Mouse (Mus musculus): ENCODE measurements around the gene Chrne.

Chrne gene

DNA sequence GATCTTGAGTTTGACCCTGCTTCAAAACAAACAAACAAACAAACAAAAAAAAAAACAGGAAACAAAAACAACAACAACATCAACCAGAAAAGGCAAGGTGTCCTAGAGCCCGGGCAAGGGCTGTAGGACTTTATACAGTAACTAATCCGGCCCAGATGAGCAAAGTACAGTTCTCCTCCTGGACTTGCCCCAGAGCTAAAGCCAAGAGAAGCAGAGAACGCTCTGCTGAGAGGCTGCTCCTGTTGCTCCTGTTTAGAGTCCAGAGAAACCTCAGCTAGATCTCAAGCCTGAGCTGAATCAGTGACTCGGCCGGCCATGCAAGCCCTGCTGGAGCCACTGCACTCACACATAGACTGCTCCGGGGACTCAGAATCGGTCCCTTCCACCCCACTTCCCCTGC, 11.1 kb upstream of the Chrne start:
- in situ Hi-C loops (cut with MboI, MseI): loop anchor here (5.0 kb wide), 1 partner anchor 127 kb away; no protein-coding TSS in a partner anchor

DNA sequence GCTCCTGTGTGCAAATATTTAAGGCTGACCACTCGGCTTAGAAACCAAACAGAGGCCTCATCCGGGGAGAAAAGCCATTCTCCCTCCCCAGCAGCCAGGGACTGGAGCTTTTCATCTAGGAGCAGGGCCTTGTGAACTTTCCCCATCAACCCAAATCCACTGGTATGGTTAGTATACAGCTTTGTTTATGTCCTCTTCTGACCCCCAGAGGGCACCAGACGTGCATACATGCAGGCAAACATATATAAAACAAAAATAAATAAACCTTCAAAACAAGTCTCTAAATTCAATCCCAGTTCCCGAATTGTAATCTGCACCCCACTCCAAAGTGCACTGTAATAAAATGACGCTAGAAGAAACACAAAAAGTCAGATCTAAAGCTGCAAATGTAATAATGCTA, 10.5 kb upstream of the Chrne start:
- in situ Hi-C loops (cut with MboI, MseI): no loop called here

DNA sequence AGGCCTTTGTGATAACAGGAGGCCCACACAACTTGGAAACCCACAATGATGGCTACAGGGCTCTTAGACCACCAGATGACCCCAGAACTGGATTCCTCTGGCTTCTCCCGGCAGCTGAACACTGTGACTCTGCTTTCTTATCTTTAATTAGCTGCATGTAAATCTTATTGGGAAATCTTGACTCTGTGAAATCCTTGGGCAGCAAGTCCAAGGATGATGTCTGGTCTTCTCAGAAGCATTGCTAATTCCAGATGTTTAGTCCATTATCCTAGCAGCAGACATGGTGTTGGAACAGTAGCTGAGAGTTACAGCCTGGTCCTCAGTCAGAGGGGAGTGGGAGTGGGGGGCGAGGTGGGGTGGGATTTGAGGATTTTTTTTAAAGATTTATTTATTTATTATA, 9.4 kb upstream of the Chrne start:
- in situ Hi-C loops (cut with MboI, MseI): no loop called here

DNA sequence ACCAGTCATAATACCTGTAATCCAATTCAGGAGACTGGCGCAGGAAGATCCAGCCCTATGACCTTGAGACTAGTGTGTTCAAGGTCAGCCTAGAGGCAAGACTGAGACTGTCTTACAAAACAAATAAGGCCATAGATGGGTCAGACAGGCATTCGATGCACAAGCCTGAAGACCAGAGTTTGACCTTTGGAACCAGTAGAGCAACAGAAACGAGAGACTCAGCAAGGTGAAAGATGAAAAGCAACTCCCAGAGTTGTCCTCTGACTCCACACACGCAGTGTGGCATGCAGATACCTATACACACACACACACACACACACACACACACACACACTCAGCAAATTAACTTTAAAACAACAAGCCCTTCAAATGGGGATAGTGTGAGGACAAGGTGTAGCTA, 7.9 kb upstream of the Chrne start:
- in situ Hi-C loops (cut with MboI, MseI): no loop called here

DNA sequence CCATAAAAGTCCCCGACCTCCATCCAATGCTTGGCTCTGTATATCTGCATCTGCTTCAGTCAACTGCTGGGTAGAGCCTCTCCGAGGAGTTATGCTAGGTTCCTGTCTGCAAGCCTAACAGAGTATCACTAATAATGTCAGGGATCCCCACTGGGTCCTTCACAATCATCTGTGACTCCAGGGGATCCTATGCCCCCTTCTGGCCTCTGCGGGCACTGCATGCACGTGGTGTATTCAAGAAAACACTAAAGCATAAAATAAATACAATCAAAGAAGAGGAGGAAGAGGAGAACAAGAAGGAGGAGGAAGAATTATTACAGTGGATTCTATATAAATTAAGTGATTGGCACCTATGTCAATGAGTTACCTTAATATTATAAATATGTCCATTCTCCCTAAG, 6.5 kb upstream of the Chrne start:
- in situ Hi-C loops (cut with MboI, MseI): no loop called here

DNA sequence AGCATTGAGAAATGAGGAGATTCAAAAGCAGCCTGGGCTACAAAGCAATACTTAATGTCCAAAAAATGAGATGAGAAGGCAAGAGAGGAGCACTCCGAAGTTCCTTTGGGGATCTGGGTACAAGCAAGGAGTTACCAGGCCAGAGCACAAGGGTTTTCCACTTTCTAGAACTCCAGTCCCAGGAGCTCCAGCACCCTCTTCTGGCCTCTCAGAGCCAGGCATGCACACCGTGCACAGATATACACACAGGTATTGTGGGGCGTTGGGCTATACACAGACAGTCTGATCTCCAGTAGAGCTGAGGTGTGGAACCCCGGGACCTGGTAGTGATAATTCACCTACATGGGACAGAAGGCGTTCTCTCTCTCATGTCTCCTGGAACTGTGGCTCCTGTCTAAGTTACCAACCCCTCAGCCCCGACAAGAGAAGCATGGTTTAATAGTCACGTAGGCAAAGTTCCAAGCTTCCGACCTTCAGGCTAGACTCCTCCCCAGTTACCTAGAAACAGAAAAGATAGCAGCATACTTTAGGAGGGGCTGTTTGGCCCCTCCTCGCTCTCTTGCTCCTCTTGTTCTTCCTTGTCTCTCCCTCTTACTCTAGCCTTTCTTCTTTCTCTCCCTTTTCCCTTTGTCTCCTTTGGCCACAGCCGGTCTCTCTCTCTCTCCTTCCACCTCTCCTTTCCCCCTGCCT, 4.2 kb upstream of the Chrne start:
- in situ Hi-C loops (cut with MboI, MseI): no loop called here

DNA sequence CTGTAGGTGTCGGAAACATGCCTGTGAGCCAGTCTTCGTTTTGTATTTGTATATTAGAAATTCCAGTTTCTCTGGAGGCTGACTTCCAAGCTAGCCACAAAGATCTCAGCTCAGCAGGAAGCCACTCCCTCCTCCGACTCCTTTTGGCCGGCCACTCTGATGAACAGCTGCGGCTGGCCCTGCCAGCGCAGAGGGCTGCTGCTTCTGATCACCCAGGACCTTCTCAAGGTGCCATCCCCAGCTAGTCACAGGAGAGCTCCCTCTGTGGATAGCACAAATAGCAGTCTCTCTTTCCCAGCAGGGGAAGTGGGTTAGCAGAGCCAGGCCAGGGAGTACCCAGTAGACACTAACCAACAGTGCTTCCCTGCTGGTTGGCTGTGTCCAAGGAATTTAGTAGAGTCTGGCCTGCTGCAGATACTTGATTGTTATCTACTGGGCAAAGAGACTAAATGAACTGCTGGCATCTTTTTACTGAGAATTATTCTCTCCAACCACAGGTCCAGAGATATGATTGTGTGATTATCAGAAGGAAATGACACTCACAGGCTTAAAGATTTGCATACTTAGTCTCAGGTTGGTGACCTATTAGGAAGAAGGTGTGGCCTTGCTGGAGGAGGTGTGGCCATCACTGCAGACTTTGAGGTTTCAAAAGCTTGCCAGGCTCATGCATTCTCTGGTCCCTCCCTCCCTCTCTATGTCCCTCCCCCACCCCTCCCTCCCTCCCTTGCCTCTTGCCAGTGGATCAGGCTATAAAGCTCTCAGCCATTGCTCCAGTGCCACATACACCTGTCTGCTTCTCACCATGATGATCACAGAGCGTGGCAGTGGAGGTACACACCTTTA, 3.2 kb upstream of the Chrne start:
- in situ Hi-C loops (cut with MboI, MseI): no loop called here

DNA sequence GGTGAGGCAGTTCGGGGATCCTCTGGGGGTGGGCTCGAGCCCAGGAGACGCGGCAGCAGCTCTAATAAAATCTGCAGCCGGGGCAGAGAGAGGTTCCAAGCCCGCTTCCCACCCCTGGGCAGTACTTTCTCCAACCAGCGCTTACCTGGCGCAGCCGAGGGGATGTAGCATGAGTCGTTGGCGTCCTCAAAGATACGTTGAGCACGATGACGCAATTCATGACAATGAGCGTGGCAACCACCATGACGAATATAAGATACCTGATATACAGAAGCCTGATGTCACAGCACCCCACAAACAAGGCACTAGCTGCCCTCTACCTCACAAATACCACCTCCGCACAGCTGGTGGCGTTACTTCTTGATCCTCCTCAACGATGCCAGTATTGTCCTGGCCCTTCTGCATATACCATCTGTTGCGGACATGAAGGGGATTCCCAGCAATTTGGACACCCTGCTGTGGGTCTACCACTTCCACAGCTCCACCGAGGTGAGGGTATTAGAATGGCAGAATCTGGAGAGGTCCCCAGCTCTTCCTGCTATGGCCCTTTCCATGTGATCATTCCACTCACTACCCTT, 3.4 kb downstream of the Chrne start, which contains the start of gene 4930544D05Rik:
Gene 4930544D05Rik, plus strand, starts transcription at position 333 of the 578 bp plus-strand sequence.
- in situ Hi-C loops (cut with MboI, MseI): loop anchor here (10.0 kb wide), 1 partner anchor 91 kb away; the partner anchor contains the start of gene Psmb6

DNA sequence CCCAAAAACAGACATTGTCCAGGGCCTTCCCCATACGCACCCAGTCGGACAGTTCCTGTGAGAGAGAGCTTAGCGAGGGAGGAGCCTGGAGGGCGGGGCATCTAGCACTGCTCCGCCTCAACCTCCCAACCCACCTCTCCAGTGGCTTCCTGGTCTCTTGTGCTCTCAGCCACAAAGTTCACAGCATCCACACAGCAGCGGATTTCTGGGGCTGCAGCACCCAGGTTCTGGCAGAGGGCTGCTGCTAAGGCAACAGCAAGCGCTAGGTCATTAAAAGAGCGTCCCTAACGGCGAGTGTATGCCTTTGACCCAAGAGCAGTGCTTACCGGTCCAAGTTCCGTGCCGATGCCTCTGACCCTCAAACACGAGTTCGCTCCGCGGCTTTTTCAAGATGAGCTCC, 3.9 kb downstream of the Chrne start:
- in situ Hi-C loops (cut with MboI, MseI): loop anchor here (10.0 kb wide), 1 partner anchor 90 kb away; the partner anchor contains the start of gene Psmb6

DNA sequence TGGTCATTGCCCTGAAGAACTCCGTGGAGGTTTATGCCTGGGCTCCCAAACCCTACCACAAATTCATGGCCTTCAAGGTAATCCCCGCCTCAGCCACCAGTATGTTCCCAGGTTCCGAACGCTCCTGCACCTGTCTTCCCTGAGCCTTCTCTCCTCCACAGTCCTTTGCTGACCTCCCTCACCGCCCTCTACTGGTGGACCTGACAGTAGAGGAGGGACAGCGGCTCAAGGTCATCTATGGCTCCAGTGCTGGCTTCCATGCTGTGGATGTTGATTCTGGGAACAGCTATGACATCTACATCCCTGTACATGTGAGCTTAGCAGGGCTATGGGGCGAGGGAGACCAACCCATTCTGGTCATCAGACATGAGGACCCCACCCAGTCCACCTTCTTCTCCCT, 6.5 kb downstream of the Chrne start:
- in situ Hi-C loops (cut with MboI, MseI): loop anchor here (5.0 to 10.0 kb wide), 2 partner anchors 88 to 200 kb away; partner anchors contain the start of genes Pelp1 and Psmb6

DNA sequence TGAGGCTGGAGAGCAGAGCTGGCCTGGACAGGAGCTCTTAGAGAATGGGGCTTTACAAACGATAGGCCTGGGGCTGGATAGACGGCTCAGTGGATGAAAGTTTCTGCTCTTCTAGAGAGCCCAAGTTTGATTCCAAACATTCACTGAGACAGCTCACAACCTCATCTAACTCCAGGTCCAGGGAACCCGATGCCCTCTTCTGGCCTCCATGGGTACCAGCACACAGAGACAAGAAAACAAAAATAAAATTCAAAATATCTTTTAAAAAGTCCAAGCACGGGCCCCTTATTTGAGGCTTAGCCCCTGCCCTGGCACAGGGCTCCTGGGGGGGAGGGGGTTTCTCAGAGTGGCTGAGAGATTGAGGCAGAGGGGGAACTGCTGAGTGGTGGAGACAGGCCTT, 8.3 kb downstream of the Chrne start:
- in situ Hi-C loops (cut with MboI, MseI): loop anchor here (5.0 to 10.0 kb wide), 2 partner anchors 86 to 198 kb away; partner anchors contain the start of genes Pelp1 and Psmb6

DNA sequence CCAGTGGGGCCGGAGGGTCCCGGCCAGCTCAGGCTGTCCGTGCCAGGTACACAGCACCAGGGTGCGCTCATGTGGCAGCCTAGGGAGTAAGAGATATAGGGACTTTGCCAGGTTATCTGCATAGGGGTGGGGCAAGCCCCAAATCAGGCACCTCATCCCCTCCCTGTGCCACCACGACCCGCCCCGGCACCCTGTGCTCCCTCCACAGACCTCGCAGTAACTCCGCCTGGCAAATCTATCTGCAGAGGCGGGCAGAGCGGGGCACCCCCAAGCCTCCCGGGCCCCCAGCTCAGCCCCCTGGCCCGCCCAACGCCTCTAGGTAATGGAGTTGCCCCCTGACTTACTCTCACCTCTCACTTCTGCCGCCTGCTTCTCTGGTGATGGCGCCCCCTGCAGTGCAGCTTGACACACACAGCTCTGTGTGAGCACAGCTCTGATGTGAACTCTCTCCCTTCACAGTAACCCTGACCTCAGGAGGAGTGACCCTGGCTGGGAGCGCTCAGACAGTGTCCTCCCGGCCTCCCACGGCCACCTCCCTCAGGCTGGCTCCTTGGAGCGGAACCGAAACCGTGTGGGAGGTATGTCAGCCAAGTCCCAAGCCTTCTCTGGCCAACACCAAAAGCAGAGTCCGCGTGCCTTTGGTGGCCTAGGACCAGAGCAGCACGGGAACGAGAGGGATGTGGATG, 10.5 kb downstream of the Chrne start:
- in situ Hi-C loops (cut with MboI, MseI): loop anchor here (10.0 kb wide), 1 partner anchor 174 kb away; the partner anchor contains the start of gene Arrb2

DNA sequence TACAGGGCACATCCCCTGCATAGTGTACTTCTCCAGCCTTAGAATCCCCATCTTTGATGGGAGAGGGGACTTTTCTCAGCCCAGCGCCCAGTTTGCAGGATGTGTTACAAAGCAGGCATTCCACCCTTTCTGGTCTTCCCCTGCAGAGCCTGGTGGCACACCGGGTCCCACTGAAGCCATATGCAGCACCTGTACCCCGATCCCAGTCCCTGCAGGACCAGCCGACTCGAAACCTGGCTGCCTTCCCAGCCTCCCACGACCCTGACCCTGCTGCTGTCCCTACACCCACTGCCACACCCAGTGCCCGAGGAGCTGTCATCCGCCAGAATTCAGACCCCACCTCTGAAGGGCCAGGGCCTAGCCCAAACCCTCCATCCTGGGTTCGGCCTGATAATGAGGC, 11.4 kb downstream of the Chrne start:
- in situ Hi-C loops (cut with MboI, MseI): loop anchor here (10.0 kb wide), 1 partner anchor 173 kb away; the partner anchor contains the start of gene Arrb2

DNA sequence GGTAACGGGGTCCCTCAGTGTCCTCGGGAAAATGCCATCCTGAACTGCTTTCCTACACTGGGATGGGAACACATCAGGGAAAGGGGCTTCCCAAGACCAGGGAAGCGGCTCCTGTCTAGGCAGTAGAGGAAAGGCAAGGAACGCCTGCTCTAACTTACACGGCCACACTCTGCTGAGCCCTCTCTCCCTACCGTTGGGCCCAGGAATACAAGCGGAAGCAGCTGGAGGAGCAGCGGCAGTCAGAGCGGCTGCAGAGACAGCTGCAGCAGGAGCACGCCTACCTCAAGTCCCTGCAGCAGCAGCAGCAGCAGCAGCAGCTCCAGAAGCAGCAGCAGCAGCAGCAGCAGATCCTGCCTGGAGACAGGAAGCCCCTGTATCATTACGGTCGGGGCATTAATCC, 12.3 kb downstream of the Chrne start:
- in situ Hi-C loops (cut with MboI, MseI): loop anchor here (10.0 kb wide), 1 partner anchor 172 kb away; the partner anchor contains the start of gene Arrb2

DNA sequence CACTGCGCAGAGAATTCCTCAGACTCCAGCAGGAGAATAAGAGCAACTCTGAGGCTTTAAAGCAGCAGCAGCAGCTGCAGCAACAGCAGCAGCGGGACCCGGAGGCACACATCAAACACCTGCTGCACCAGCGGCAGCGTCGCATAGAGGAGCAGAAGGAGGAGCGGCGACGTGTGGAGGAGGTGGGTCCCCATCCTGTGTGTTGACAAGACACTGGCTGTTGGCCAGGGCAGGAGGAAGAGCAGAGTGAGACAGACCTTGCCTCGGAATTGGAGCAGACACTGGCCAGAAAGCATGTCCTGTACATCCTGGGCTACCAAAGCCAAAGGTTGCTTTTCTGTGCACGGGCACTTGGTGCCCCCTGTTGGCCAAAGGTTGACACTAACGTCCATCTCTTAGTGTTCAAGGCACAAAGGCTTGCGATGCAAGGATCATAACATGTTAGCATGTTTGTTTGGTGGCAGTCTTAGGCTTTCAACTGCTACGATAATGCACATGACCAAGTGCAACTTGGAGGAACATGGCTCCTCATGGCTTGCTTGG, 13.9 kb downstream of the Chrne start:
- in situ Hi-C loops (cut with MboI, MseI): loop anchor here (10.0 kb wide), 1 partner anchor 170 kb away; the partner anchor contains the start of gene Arrb2

DNA sequence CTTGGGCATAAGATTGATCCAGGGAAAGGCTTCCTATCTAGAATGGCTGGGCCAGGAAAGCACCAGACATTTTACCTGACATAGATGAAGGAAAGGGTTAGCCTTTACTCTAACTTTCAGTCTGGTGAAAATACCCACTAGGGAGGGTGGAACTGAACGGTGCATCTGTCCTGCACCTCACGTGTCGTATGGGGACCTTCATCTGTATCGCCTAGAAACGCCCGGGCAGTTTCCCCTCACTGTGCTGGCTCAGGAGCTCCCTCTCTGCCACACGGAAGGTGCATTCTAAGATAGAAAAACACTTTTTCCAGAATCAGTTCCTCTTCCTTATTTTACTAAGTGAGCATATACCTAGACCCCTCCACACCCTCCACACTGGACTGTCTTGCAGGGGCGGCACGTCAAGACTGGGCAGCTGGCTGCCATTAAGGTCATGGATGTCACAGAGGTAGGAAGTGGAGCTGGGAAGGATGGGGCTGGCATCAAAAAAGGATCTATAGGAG, 20.5 kb downstream of the Chrne start:
- in situ Hi-C loops (cut with MboI, MseI): no loop called here

DNA sequence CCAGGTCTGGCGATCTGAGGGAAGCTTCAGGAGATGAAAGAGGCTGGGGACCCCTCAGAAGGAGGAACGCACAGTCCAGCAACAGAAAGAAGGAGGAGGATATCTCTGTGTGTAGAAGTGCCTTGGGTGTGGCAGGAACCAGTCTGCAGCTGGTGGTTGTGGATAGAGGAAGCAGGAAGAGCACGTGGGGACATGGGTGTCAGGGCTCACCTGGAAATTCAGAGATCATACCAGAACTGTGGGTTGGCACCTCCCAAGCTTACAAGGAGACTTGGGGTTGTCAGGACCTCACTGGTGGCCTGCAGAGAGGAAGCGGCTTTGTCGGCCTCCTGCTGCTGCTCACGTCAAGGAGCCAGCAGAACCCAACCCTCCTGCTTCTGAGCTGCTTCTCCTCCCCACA, 21.7 kb downstream of the Chrne start:
- in situ Hi-C loops (cut with MboI, MseI): no loop called here

DNA sequence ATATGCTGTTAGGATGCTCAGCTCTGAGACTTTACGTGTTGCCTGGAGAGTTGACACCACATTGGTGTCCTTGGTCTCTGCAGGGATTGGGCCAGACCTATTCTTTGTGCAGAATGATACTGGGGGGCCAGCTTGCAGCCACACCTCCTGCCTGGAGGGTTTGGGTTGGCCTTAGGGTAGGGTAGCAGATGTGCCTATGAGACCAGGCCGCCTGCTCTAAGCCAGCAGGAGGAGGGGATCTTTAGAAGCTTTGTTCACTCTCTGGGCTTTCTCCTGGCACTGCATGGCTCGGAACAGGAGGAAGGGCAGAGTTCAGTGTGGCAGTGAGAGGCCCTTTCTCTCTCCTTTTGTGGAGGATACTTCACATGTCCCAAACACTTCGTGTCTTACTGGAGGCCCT, 22.9 kb downstream of the Chrne start:
- in situ Hi-C loops (cut with MboI, MseI): no loop called here

DNA sequence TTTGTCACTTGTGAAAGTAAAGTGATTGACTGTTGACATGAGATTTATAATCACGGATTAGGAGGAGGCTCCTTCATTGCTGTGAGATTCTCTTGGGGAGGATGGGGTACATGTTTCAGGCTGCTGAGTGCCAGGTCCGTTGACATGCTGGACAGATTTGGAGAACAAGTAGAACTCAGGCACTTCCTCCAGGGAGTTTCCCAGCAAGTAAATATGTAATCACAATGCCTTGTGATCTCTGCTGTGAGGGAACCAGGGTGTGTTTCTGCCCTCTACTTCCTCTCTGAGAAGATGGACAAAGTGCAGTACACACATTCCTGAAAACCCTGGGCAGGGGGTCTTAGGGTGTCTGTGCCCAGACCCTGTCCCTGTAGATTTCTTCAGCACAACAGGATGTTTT, 23.4 kb downstream of the Chrne start:
- in situ Hi-C loops (cut with MboI, MseI): no loop called here

DNA sequence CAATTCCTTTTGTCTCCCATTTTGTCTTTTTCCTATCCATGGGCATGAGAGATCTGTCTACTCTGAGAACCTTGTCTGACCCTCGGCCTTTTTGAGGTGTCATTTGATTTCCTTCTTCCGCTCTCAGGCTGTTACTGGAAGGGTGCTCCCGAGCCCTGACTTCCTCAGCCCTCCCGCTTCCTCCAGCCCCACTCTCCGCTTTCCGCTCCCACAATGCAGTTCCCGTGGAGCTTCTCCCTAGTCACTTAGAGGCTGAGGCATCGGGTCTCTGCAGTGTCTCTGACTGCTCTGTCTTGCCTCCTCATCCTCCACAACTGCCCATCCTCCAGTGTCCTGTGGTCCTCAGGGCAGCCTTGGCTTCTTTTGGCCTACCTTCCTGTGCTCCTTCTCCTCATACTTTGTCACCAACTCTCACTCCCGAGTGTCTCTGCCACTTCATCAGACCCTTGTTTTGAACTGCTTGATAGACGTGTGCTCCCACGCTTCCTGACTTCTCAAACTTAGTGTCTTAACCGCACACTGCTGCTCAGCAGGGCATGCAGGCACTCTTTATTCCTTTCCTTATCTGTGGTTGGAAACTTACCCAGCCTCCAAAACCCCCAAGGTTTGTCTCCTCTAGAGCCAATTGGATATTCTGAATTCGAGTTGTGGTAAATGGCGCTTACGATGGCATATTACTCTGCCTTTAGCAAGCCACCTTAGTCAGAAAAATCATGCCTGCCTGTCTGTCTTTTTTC, 24.6 kb downstream of the Chrne start:
- in situ Hi-C loops (cut with MboI, MseI): no loop called here
